Mouse (Mus musculus) liver, embryonic 11.5 days (tissue): ENCODE measurements around the gene Cabp7. TPM values are rescaled to one million over a fixed set of nuclear protein-coding genes. Genes with fewer than 3 reads are reported as not detected.

Source experiments
- ATAC-seq: fragments of 200-750 bp; cut with Nextera tagmentation; replicated peaks from 2 replicates; pipeline ENCODE4 v1.8.0; 2017; ENCODE audit warnings: moderate number of reproducible peaks, mild to moderate bottlenecking, moderate TSS enrichment, moderate library complexity; ENCODE audit not compliant: low FRiP score
- DNase-seq: peaks from one replicate; pipeline ENCODE4 v3.0.0-alpha.2; 2017; ENCODE audit warnings: low spot score
- H3K27ac ChIP-seq: fragments of 300-500 bp; sonication (generic); 2 replicates; pipeline ENCODE4 v1.5.1; 2014; ENCODE audit warnings: mild to moderate bottlenecking, low read depth, low read length, control low read depth
- H3K27me3 ChIP-seq: fragments of 300-500 bp; sonication (generic); replicated peaks from 2 replicates; pipeline ENCODE4 v1.6.1; 2014; ENCODE audit warnings: low read length, mixed read lengths; ENCODE audit not compliant: control insufficient read depth, insufficient read depth
- H3K36me3 ChIP-seq: fragments of 300-500 bp; sonication (generic); 2 replicates; pipeline ENCODE4 v1.6.1; 2014; ENCODE audit warnings: mild to moderate bottlenecking, low read length, moderate library complexity, mixed read lengths; ENCODE audit not compliant: control insufficient read depth, insufficient read depth
- H3K4me1 ChIP-seq: fragments of 300-500 bp; sonication (generic); replicated peaks from 2 replicates; pipeline ENCODE4 v1.6.1; 2014; ENCODE audit warnings: low read length, mixed read lengths; ENCODE audit not compliant: control insufficient read depth, insufficient read depth
- H3K4me2 ChIP-seq: fragments of 300-500 bp; sonication (generic); 2 replicates; pipeline ENCODE4 v1.6.1; 2014; ENCODE audit warnings: mild to moderate bottlenecking, control low read depth, moderate library complexity
- H3K4me3 ChIP-seq: fragments of 300-500 bp; sonication (generic); 2 replicates; pipeline ENCODE4 v1.5.1; 2014; ENCODE audit warnings: low read depth, low read length, control low read depth
- H3K9ac ChIP-seq: fragments of 300-500 bp; sonication (generic); 2 replicates; pipeline ENCODE4 v1.6.1; 2014; ENCODE audit warnings: low read depth, low read length, control low read depth
- H3K9me3 ChIP-seq: fragments of 300-500 bp; sonication (generic); 2 replicates; pipeline ENCODE4 v1.6.1; 2016; ENCODE audit warnings: low read length, inconsistent platforms, mixed read lengths; ENCODE audit not compliant: control insufficient read depth
- WGBS: fragments of 180-500 bp; shearing (Covaris S2); extraction: QIAGEN DNeasy Blood & Tissue Kit; methylation state at CpG from one replicate; pipeline ENCODE4 v1.1.7; 2014; 5-methylcytosine and 5-hydroxymethylcytosine counted together
- polyA plus RNA-seq: library from polyadenylated mRNA; unstranded; fragments of >200 nt; fragmentation: Nextera tagmentation; extraction: Ambion mirVana; gene quantifications from 2 replicates; pipeline ENCODE4 v1.2.1, GENCODE M21; 2014

Cabp7 gene
- polyA plus RNA-seq, 1 experiment from 2014 or later, result 0.33 TPM

DNA sequence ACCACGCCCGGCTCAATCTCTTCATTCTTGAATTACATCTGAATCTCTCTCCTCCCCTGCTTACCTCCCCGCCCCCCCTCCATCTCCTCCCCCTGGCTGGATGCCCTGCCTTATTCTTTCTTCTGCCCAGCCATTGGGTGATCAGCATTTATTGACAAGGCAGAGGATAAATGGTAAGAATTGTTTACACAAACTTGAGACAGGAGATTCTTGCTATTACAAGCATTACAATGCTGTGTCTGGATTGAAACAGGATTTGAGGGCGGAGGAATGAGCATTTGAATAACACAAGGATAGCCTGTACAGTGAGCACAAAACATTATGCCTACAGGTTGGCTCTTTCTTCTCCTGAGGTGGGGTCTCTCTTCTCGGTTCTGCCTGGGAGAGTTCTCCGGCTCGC is 56.2 kb downstream of the Cabp7 start:
- Histone ChIP-seq H3K4me3 (no peak overlapping the region), H3K27ac (no peak overlapping the region), H3K4me2 (no peak overlapping the region), H3K27me3 (no peaks in the 10 kb centered on the region), H3K9me3 (no peaks in the 10 kb centered on the region), H3K9ac (no peak overlapping the region), H3K4me1 (no peaks in the 10 kb centered on the region), H3K36me3 (no peaks in the 10 kb centered on the region)
- ATAC-seq, result no peak
- WGBS, result 83% methylated on average over 7 of the region's 7 CpGs
- no peak for DNase-seq

- Histone ChIP-seq H3K4me2 (no peak overlapping the region), H3K27ac (no peak overlapping the region), H3K9me3 (no peaks in the 10 kb centered on the region), H3K36me3 (no peaks in the 10 kb centered on the region), H3K9ac (no peak overlapping the region), H3K27me3 (no peaks in the 10 kb centered on the region), H3K4me3 (no peak overlapping the region), H3K4me1 (no peaks in the 10 kb centered on the region)
- WGBS, result 55% methylated on average over 11 of the region's 11 CpGs
- no peak for DNase-seq
- no peak for ATAC-seq
These were observed 57.8 kb downstream of the Cabp7 start for GRCm38 (mm10) chr11:4688632-4689380.

- 64% methylated on average over 3 of the region's 3 CpGs for WGBS
- no peak overlapping the region for H3K4me2 ChIP-seq
- H3K9ac ChIP-seq, result no peak overlapping the region
- DNase-seq (no peak), ATAC-seq (no peak)
- H3K4me3 ChIP-seq, result no peak overlapping the region
- no peaks in the 10 kb centered on the region for H3K27me3 ChIP-seq
- H3K4me1 ChIP-seq, result no peaks in the 10 kb centered on the region
- no peaks in the 10 kb centered on the region for H3K9me3 ChIP-seq
- no peak overlapping the region for H3K27ac ChIP-seq
- H3K36me3 ChIP-seq, result peaks cover 6% of the 10 kb centered on the region
These were observed 58.7 kb downstream of the Cabp7 start for GRCm38 (mm10) chr11:4687874-4688273.

GRCm38 (mm10) chr11:4687027-4687426 is 59.6 kb downstream of the Cabp7 start:
- Histone ChIP-seq H3K9me3 (no peaks in the 10 kb centered on the region), H3K4me2 (no peak overlapping the region), H3K9ac (no peak overlapping the region), H3K27me3 (no peaks in the 10 kb centered on the region), H3K27ac (no peak overlapping the region), H3K4me3 (no peak overlapping the region), H3K4me1 (no peaks in the 10 kb centered on the region), H3K36me3 (peaks cover 12% of the 10 kb centered on the region)
- DNase-seq, result no peak
- WGBS, result 73% methylated on average over 3 of the region's 3 CpGs
- ATAC-seq, result no peak

Other genes starting within 250 kb of the Cabp7 start
- 25.6 and 30.7 TPM in 2 replicates for gene Mtmr3, start 151.9 kb downstream of the Cabp7 start, polyA plus RNA-seq
- not detected in 2 replicates for gene Gm11032, start 126.7 kb downstream of the Cabp7 start, polyA plus RNA-seq
- gene Ascc2, start 109.0 kb downstream of the Cabp7 start, polyA plus RNA-seq, result 41.4 and 43.0 TPM in 2 replicates
- gene Uqcr10, start 42.4 kb downstream of the Cabp7 start, polyA plus RNA-seq, result 823 and 891 TPM in 2 replicates
- 45.1 and 54.6 TPM in 2 replicates for gene Zmat5, start 42.1 kb downstream of the Cabp7 start, polyA plus RNA-seq
- 37.4 and 40.1 TPM in 2 replicates for gene Nf2, start 102.8 kb upstream of the Cabp7 start, polyA plus RNA-seq
- 89.8 and 92.7 TPM in 2 replicates for gene Nipsnap1, start 127.2 kb upstream of the Cabp7 start, polyA plus RNA-seq
- 40.5 and 42.5 TPM in 2 replicates for gene Thoc5, start 148.5 kb upstream of the Cabp7 start, polyA plus RNA-seq
- 0.90 and 1.1 TPM in 2 replicates for gene Nefh, start 201.3 kb upstream of the Cabp7 start, polyA plus RNA-seq
- 126 and 139 TPM in 2 replicates for gene Ap1b1, start 240.0 kb upstream of the Cabp7 start, polyA plus RNA-seq